Mouse (Mus musculus): Measurements from ENCODE around the gene AY761185.
"Not testable (repeated sequence)": the region's sequence is repeated elsewhere in the genome, so short reads cannot be mapped to it uniquely, and the experiment has no call there.

The AY761185 gene

GRCm38 (mm10) chr8:20944610-20945009, at the start of gene AY761185:
AY761185 (minus strand) TSS chr8:20944710.
- DNase-seq (ENCODE audit: low spot score) = no peak

- not testable (repeated sequence) for DNase-seq (ENCODE audit: low spot score)
Measured at GRCm38 (mm10) chr8:20994042-20994441, 49.5 kb upstream of the AY761185 start.

GRCm38 (mm10) chr8:20979846-20980245, 35.3 kb upstream of the AY761185 start:
- no peak for DNase-seq (ENCODE audit: low spot score)

GRCm38 (mm10) chr8:20964531-20964930, 20.0 kb upstream of the AY761185 start:
- no peak for DNase-seq (ENCODE audit: low spot score)

GRCm38 (mm10) chr8:20921971-20922370, 22.5 kb downstream of the AY761185 start, which contains the start of gene Gm6040:
Gm6040 (minus strand) TSS chr8:20922071.
- no peak for DNase-seq (ENCODE audit: low spot score)

- DNase-seq (ENCODE audit: low spot score) = no peak
Measured at GRCm38 (mm10) chr8:20912288-20912687, 32.2 kb downstream of the AY761185 start.

- DNase-seq (ENCODE audit: low spot score) = no peak
Measured at GRCm38 (mm10) chr8:20908256-20908655, 36.3 kb downstream of the AY761185 start.

GRCm38 (mm10) chr8:20907119-20907518, 37.4 kb downstream of the AY761185 start:
- no peak for DNase-seq (ENCODE audit: low spot score)

GRCm38 (mm10) chr8:20902527-20902926, 42.0 kb downstream of the AY761185 start, which contains the start of gene Gm15056:
Gm15056 (minus strand) TSS chr8:20902627.
- no peak for DNase-seq (ENCODE audit: low spot score)

Measured in layer of hippocampus, adult 11-12 months (tissue).